Mouse (Mus musculus) thymus, adult 2 months (tissue): ENCODE data around the gene Ric8b. TPM values are rescaled to one million over a fixed set of nuclear protein-coding genes. Genes with fewer than 3 reads are reported as not detected.

Experiments used
- DNase-seq: peaks from one replicate; pipeline ENCODE4 v3.0.0; 2021
- H3K27ac ChIP-seq: fragments of 200-500 bp; 2 replicates; pipeline ENCODE4 v1.5.1; 2012; ENCODE audit warnings: low read length, control low read depth; ENCODE audit not compliant: control insufficient read depth, insufficient read depth
- H3K27me3 ChIP-seq: fragments of 200-500 bp; 2 replicates; pipeline ENCODE4 v1.6.1; 2012; ENCODE audit warnings: mild to moderate bottlenecking, low read length, moderate library complexity, mixed read lengths; ENCODE audit not compliant: control insufficient read depth, insufficient read depth
- H3K36me3 ChIP-seq: fragments of 200-500 bp; 2 replicates; pipeline ENCODE4 v1.6.1; 2012; ENCODE audit warnings: mild to moderate bottlenecking, low read length, moderate library complexity; ENCODE audit not compliant: control insufficient read depth, insufficient read depth
- H3K4me1 ChIP-seq: fragments of 200-500 bp; replicated peaks from 2 replicates; pipeline ENCODE4 v1.6.1; 2012; ENCODE audit warnings: low read length; ENCODE audit not compliant: control insufficient read depth, insufficient read depth
- H3K4me3 ChIP-seq: fragments of 200-500 bp; 2 replicates; pipeline ENCODE4 v1.5.1; 2012; ENCODE audit warnings: mild to moderate bottlenecking, low read length, control low read depth, moderate library complexity; ENCODE audit not compliant: control insufficient read depth, insufficient read depth
- CTCF ChIP-seq: fragments of 200-500 bp; IDR thresholded peaks from 2 replicates; pipeline ENCODE4 v1.5.1; 2012; ENCODE audit warnings: mild to moderate bottlenecking, control low read depth, low read length, moderate library complexity, borderline replicate concordance; ENCODE audit not compliant: control insufficient read depth, poor library complexity, insufficient read depth; ENCODE audit errors: extremely low read depth
- POLR2A ChIP-seq: fragments of 200-500 bp; IDR thresholded peaks from 2 replicates; pipeline ENCODE4 v1.6.1; 2012; ENCODE audit warnings: mild to moderate bottlenecking, low read length, control low read depth, moderate library complexity; ENCODE audit not compliant: control insufficient read depth, poor library complexity, insufficient read depth; ENCODE audit errors: extremely low read depth
- WGBS: fragments of 180-500 bp; shearing (Covaris S2); methylation state at CpG from one replicate; pipeline ENCODE4 v1.1.7; 2018; 5-methylcytosine and 5-hydroxymethylcytosine counted together
- polyA plus RNA-seq: library from polyadenylated mRNA; depleted of rRNA; stranded (reverse); fragments of >200 nt; gene quantifications from 2 replicates; pipeline ENCODE4 v1.2.3, GENCODE M21; 2012

Gene Ric8b
- polyA plus RNA-seq, 1 experiment, result 17.6 TPM

- Histone ChIP-seq H3K4me3 (no peak overlapping the region), H3K4me1 (no peaks in the 10 kb centered on the region), H3K27me3 (no peaks in the 10 kb centered on the region), H3K27ac (no peak overlapping the region), H3K36me3 (no peaks in the 10 kb centered on the region)
- 96% methylated on average over 17 of the region's 17 CpGs for WGBS
- DNase-seq, result no peak
- TF ChIP-seq CTCF, result no peak
- no peak for TF ChIP-seq POLR2A
Observed at GRCm38 (mm10) chr10:84909021-84909801, 8.2 kb upstream of the Ric8b start.

DNA sequence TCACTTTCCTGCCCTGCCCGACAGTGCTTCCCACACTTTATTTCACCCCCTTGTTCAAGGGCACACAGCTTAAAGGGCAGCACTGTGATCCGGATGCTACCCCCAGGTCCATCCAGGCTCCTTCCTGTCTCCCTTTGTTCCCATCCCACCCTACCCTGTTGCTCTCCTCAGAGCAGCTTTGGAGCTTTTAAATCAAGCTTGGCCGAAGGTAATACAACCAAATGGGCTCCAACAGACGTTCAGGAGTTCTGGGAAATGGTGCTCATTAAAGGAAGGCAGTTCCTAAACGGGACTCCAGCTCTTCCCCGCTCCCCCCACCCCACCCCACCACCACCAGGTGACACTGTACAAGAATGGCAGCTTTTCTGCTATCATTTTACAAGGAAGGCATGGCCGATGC is 7.2 kb upstream of the Ric8b start:
- Histone ChIP-seq H3K27me3 (no peaks in the 10 kb centered on the region), H3K4me1 (no peaks in the 10 kb centered on the region), H3K36me3 (no peaks in the 10 kb centered on the region), H3K4me3 (no peak overlapping the region), H3K27ac (no peak overlapping the region)
- no peak for DNase-seq
- WGBS, result 86% methylated on average over 7 of the region's 7 CpGs
- no peak for TF ChIP-seq POLR2A
- no peak for TF ChIP-seq CTCF

GRCm38 (mm10) chr10:84910758-84911384 is 6.5 kb upstream of the Ric8b start:
- Histone ChIP-seq H3K4me3 (no peak overlapping the region), H3K27me3 (no peaks in the 10 kb centered on the region), H3K36me3 (no peaks in the 10 kb centered on the region), H3K4me1 (no peaks in the 10 kb centered on the region), H3K27ac (no peak overlapping the region)
- WGBS, result 86% methylated on average over 1 of the region's 1 CpGs
- TF ChIP-seq CTCF (no peak), POLR2A (no peak)
- no peak for DNase-seq

DNA sequence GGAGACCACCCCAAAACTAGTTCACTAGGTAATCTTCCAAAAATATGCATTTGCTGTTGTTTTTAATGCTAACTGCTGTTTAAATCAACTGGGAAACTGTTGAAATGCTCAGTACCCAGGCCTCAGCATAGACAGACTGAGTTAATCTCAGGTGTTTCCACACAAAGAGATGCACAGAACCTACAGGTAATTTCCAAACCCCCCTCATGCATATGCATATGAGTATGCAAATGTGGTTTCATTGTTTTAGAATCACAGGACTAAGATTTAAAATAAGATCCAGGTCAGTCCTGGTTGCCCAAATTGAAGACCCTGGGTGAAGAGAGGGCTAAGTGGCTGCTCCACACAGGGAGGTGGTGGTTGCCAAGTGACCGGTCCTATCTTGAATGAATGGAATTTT is 4.3 kb upstream of the Ric8b start:
- DNase-seq, result no peak
- peaks cover 2% of the 10 kb centered on the region; the same call in 1 of the 2 replicates for H3K4me1 ChIP-seq
- WGBS, result 98% methylated on average over 1 of the region's 1 CpGs
- no peak overlapping the region for H3K4me3 ChIP-seq
- TF ChIP-seq CTCF, result no peak
- TF ChIP-seq POLR2A, result no peak
- H3K27ac ChIP-seq, result no peak overlapping the region
- no peaks in the 10 kb centered on the region for H3K36me3 ChIP-seq
- no peaks in the 10 kb centered on the region for H3K27me3 ChIP-seq

DNA sequence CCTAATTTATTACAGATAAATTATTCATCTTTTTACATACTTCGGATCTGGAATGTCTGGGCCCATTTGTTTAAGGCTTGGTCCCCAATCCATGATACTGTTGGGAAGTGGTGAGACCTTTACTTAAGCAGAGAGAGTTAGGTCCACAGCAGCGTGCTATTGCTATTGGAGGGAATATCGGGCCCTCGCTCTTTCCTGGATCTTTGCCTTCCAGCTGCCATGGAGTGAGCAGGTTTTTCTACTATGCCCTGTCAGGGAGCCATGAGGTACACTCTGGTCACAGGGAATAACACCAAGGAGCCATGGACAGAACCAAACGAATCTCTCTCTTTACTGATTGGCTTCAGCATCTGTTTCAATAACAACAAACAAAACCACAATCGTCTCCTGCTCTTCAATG is 1.9 kb upstream of the Ric8b start:
- WGBS, result 94% methylated on average over 6 of the region's 6 CpGs
- TF ChIP-seq CTCF (no peak), POLR2A (no peak)
- Histone ChIP-seq H3K27me3 (no peaks in the 10 kb centered on the region), H3K36me3 (no peaks in the 10 kb centered on the region), H3K4me1 (peaks cover 4% of the 10 kb centered on the region; the same call in 1 of the 2 replicates), H3K27ac (no peak overlapping the region), H3K4me3 (no peak overlapping the region)
- no peak for DNase-seq

DNA sequence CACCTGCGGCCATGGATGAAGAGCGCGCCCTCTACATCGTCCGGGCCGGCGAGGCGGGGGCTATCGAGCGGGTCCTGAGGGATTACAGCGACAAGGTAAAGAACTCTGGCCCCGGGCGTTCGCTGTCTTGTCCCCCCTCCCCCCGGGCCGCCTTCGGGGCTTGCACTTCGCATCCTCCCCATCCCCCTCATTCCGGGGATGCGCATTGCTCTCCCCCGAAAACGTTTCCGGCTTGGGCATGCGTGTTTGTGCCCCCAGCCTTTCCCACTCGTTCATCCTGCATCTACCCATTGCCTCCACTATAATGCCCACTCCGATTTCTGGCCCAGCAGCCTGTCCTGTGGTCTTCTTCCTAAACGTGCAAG is 297 bp downstream of the Ric8b start:
- Histone ChIP-seq H3K27me3 (no peaks in the 10 kb centered on the region), H3K4me3 (peak overlapping the region; percentile 82), H3K4me1 (peaks cover 4% of the 10 kb centered on the region; the same call in 1 of the 2 replicates), H3K27ac (peak overlapping the region; percentile 6; the same call in 1 of the 2 replicates), H3K36me3 (no peaks in the 10 kb centered on the region)
- TF ChIP-seq CTCF, result no peak
- TF ChIP-seq POLR2A, result no peak
- DNase-seq, result no peak
- WGBS, result under 1% methylated on average over 27 of the region's 27 CpGs
